Mouse (Mus musculus) embryonic fibroblast, embryonic 13.5 days (primary cell): ENCODE measurements around the gene Cdkal1.

Experiments
- CTCF ChIP-seq: IDR thresholded peaks from 2 replicates; pipeline ENCODE4 v1.5.1; 2011; ENCODE audit warnings: mild to moderate bottlenecking, control low read depth, low read length, moderate library complexity, borderline replicate concordance; ENCODE audit not compliant: insufficient read depth
- POLR2A ChIP-seq: IDR thresholded peaks from 2 replicates; pipeline ENCODE4 v1.6.1; 2011; ENCODE audit warnings: low read depth, mild to moderate bottlenecking, control low read depth, low read length, moderate library complexity

DNA sequence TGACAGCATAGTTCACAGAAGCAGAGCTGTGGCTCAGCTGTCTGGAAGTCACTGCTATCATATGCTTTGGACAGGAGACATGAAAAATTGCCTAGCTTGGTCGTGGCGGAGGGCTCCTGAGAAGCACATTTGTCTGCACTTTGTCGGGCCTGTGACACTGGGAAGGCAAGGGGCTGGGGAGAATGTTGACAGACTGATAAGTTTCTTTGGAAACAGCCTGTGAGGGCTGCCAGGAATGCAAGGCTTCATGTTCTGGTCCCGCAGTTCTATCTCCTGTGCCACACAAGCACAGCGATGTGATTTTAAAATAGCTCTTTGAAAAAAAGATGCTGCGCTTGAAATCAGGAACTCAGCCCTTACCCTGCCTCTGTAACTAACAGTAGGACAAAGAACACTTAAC, 573.9 kb downstream of the Cdkal1 start:
- TF ChIP-seq CTCF: no peak
- no peak for TF ChIP-seq POLR2A
